ENCODE assay signal across 12 mouse cellular contexts in genomic region chr7:117021716-117022115, GRCm38 (mm10).
A peak's percentile ranks its signal among the peaks of the same experiment; 100 is the strongest.
DNase-seq lines count a peak whose midpoint lies in the region; ATAC-seq lines count a peak whose summit lies in the region.
"Had no signal": no experiment of that assay in that cellular context is flagged by ENCODE, and none has a peak within 500 bp of the region (broad histone marks: within the 10 kb centered on the region; RNA-seq: fewer than 3 reads in every experiment).

No protein-coding gene starts in this region.

- H3K27ac ChIP-seq in heart, embryonic 10.5 days, result no peak overlapping the region
- no peak overlapping the region for H3K27ac ChIP-seq in forebrain, embryonic 12.5 days
- H3K27ac ChIP-seq: embryonic facial prominence, embryonic 13.5 days; stomach, embryonic 15.5 days had no signal

- no peak overlapping the region for H3K4me2 ChIP-seq in forebrain, embryonic 12.5 days
- H3K4me2 ChIP-seq: embryonic facial prominence, embryonic 13.5 days; stomach, embryonic 15.5 days had no signal

- no peak overlapping the region for H3K9ac ChIP-seq in forebrain, embryonic 12.5 days
- H3K9ac ChIP-seq: embryonic facial prominence, embryonic 13.5 days; stomach, embryonic 15.5 days had no signal

- peak; percentile 51 for DNase-seq in heart, postnatal 4 days
- no peak for DNase-seq in heart, embryonic 10.5 days (ENCODE audit: low spot score)
- peak; percentile 48 for DNase-seq in 3T3-L1 (ENCODE audit: low read depth, low spot score)
- DNase-seq in adrenal gland, adult (ENCODE audit: inconsistent age in 2 of 2, low spot score in 1 of 2), result peak; percentile 15 to 74
- peak; percentile 50 to 72 for DNase-seq in kidney, postnatal 25 days
- DNase-seq in layer of hippocampus, adult 9-10 months (ENCODE audit: low spot score), result no peak
- DNase-seq in ovary, postnatal 10 days (ENCODE audit: low spot score), result no peak

- H3K9me3 ChIP-seq in heart, embryonic 10.5 days, result no peaks in the 10 kb centered on the region
- H3K9me3 ChIP-seq in forebrain, embryonic 12.5 days, result no peaks in the 10 kb centered on the region
- H3K9me3 ChIP-seq: embryonic facial prominence, embryonic 13.5 days; stomach, embryonic 15.5 days had no signal

- H3K36me3 ChIP-seq in heart, embryonic 10.5 days, result no peaks in the 10 kb centered on the region
- no peaks in the 10 kb centered on the region for H3K36me3 ChIP-seq in forebrain, embryonic 12.5 days (replicated peaks)
- H3K36me3 ChIP-seq: embryonic facial prominence, embryonic 13.5 days; G1E; stomach, embryonic 15.5 days had no signal

- ATAC-seq in forebrain, embryonic 12.5 days (ENCODE audit: low FRiP score), result no peak
- ATAC-seq: inflammation-experienced regulatory T-cells, adult 6 months had no signal

- no peaks in the 10 kb centered on the region for H3K27me3 ChIP-seq in heart, embryonic 10.5 days (ENCODE audit: insufficient read depth, poor library complexity, severe bottlenecking)
- no peaks in the 10 kb centered on the region for H3K27me3 ChIP-seq in forebrain, embryonic 12.5 days
- H3K27me3 ChIP-seq: embryonic facial prominence, embryonic 13.5 days; stomach, embryonic 15.5 days had no signal

- H3K4me3 ChIP-seq in heart, embryonic 10.5 days, result no peak overlapping the region
- no peak overlapping the region for H3K4me3 ChIP-seq in forebrain, embryonic 12.5 days (replicated peaks)
- H3K4me3 ChIP-seq: embryonic facial prominence, embryonic 13.5 days; stomach, embryonic 15.5 days had no signal

- no peaks in the 10 kb centered on the region for H3K4me1 ChIP-seq in heart, embryonic 10.5 days
- no peaks in the 10 kb centered on the region for H3K4me1 ChIP-seq in forebrain, embryonic 12.5 days
- H3K4me1 ChIP-seq: embryonic facial prominence, embryonic 13.5 days; stomach, embryonic 15.5 days had no signal

- WGBS in heart, embryonic 10.5 days, result 63% methylated on average over 4 of the region's 4 CpGs
- WGBS in forebrain, embryonic 12.5 days, result 66% methylated on average over 4 of the region's 4 CpGs

Comparison
In these comparisons a context has a peak if more than half of its experiments do, and no peak if none do; other contexts are left out.
1. DNase-seq: peak in heart, postnatal 4 days (single experiment), 3T3-L1 (single experiment), adrenal gland, adult (2 of 2) and kidney, postnatal 25 days (2 of 2); none in heart, embryonic 10.5 days (single experiment), layer of hippocampus, adult 9-10 months (single experiment) and ovary, postnatal 10 days (single experiment).